Mouse (Mus musculus) heart, adult 11 months (tissue): ENCODE measurements around the gene Gm9507.
A peak's percentile ranks its signal among the peaks of the same experiment; 100 is the strongest.

ENCODE experiments used
- DNase-seq: peaks from one replicate; pipeline ENCODE4 v3.0.0; 2022

The Gm9507 gene

GRCm38 (mm10) chr10:77811743-77812142 is at the start of gene Gm9507:
Gene Gm9507 (minus strand): TSS chr10:77811843.
- no peak for DNase-seq

GRCm38 (mm10) chr10:77852559-77852958 is 40.9 kb upstream of the Gm9507 start, which contains the start of gene Gm10318:
Gene Gm10318 (plus strand): TSS chr10:77852859.
- no peak for DNase-seq

GRCm38 (mm10) chr10:77847538-77847937 is 35.9 kb upstream of the Gm9507 start:
- DNase-seq, result no peak

- no peak for DNase-seq
Measured at GRCm38 (mm10) chr10:77846961-77847360, 35.3 kb upstream of the Gm9507 start.

- DNase-seq, result no peak
Measured at GRCm38 (mm10) chr10:77846503-77846902, 34.9 kb upstream of the Gm9507 start, which contains the start of gene Gm36176. Gene Gm36176 (plus strand): TSS chr10:77846803.

- no peak for DNase-seq
Measured at GRCm38 (mm10) chr10:77839006-77839405, 27.4 kb upstream of the Gm9507 start.

- DNase-seq, result no peak
Measured at GRCm38 (mm10) chr10:77835647-77836046, 24.0 kb upstream of the Gm9507 start, which contains the start of gene Krtap10-10. Gene Krtap10-10 (plus strand): TSS chr10:77835947.

GRCm38 (mm10) chr10:77826951-77827350 is 15.3 kb upstream of the Gm9507 start, which contains the start of gene Krtap10-4:
Gene Krtap10-4 (minus strand): TSS chr10:77827095.
- peak; percentile 91 for DNase-seq

GRCm38 (mm10) chr10:77819203-77819602 is 7.6 kb upstream of the Gm9507 start:
- DNase-seq, result no peak

- no peak for DNase-seq
Measured at GRCm38 (mm10) chr10:77818523-77818922, 6.9 kb upstream of the Gm9507 start.

- DNase-seq, result no peak
Measured at GRCm38 (mm10) chr10:77815514-77815913, 3.9 kb upstream of the Gm9507 start.

- peak; percentile 83 for DNase-seq
Measured at GRCm38 (mm10) chr10:77814382-77814781, 2.7 kb upstream of the Gm9507 start, which contains the start of gene Gm2696. Gene Gm2696 (plus strand): TSS chr10:77814682.

- DNase-seq, result peak; percentile 17
Measured at GRCm38 (mm10) chr10:77804095-77804494, 7.5 kb downstream of the Gm9507 start.

- DNase-seq, result peak; percentile 82
Measured at GRCm38 (mm10) chr10:77798921-77799508, 12.6 kb downstream of the Gm9507 start, which contains the start of gene Gm19668. Gene Gm19668 (minus strand): TSS chr10:77799133.

GRCm38 (mm10) chr10:77798164-77798920 is 13.3 kb downstream of the Gm9507 start:
- peak; percentile 91 for DNase-seq

GRCm38 (mm10) chr10:77797677-77798076 is 14.0 kb downstream of the Gm9507 start:
- peak; percentile 89 for DNase-seq

GRCm38 (mm10) chr10:77794976-77795375 is 16.7 kb downstream of the Gm9507 start, which contains the start of gene Gm9639:
Gene Gm9639 (minus strand): TSS chr10:77795076.
- DNase-seq, result peak; percentile 80

- peak; percentile 67 for DNase-seq
Measured at GRCm38 (mm10) chr10:77788621-77789020, 23.0 kb downstream of the Gm9507 start.

GRCm38 (mm10) chr10:77787876-77788275 is 23.8 kb downstream of the Gm9507 start, which contains the start of gene Gm7137:
Gene Gm7137 (minus strand): TSS chr10:77788200.
- DNase-seq, result peak; percentile 95

GRCm38 (mm10) chr10:77783396-77783795 is 28.2 kb downstream of the Gm9507 start:
- DNase-seq, result peak; percentile 61

- DNase-seq, result peak; percentile 77
Measured at GRCm38 (mm10) chr10:77782442-77782841, 29.2 kb downstream of the Gm9507 start, which contains the start of gene Gm3250. Gene Gm3250 (minus strand): TSS chr10:77782542.

- DNase-seq, result peak; percentile 40
Measured at GRCm38 (mm10) chr10:77776844-77777243, 34.8 kb downstream of the Gm9507 start, which contains the start of gene Gm7138. Gene Gm7138 (minus strand): TSS chr10:77776944.

GRCm38 (mm10) chr10:77772142-77772541 is 39.5 kb downstream of the Gm9507 start:
- peak; percentile 86 for DNase-seq
